Mouse (Mus musculus) kidney, adult 10 weeks (tissue): ENCODE data around the gene Dact3. TPM values are rescaled to one million over a fixed set of nuclear protein-coding genes. Genes with fewer than 3 reads are reported as not detected.

Experiments used
- polyA plus RNA-seq: library from polyadenylated mRNA; stranded (reverse); fragments of 350-450 nt; fragmentation: Illumina TruSeq; extraction: RNeasy Lipid Tissue Mini Kit (QIAGEN cat#74804); gene quantifications from one replicate; pipeline ENCODE4 v1.2.3, GENCODE M21; 2014; ENCODE audit warnings: low read depth, low replicate concordance

The Dact3 gene
- polyA plus RNA-seq = 0.28 TPM

DNA sequence AGATGAGACGGTGACA is at the start of gene Dact3:
Gene Dact3 (plus strand): TSS at position 8 of the 16 bp plus-strand sequence.

DNA sequence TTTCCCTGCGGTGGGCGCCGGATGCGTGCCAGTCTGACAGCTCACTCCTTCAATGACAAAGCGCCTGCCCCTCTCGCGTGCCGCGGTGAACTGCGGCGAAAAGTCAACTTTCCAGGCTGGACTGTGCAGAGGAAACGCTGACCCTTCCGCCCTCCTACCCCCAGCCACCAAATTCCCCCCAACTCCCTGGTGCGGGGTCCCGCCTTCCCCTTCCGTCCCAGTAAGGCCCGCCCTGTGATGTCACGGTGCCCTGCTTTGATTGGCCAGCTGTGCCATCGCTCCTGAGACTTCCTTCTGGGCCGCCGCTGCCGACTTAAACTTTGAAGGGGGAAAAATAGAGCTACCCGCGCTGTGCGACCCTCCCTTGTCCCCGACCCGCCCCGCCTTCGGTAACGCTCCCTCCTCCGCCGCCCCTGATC is 32.5 kb upstream of the Dact3 start, which contains the start of gene Prkd2:
Gene Prkd2 (plus strand): TSS at position 258 of the 419 bp plus-strand sequence.

DNA sequence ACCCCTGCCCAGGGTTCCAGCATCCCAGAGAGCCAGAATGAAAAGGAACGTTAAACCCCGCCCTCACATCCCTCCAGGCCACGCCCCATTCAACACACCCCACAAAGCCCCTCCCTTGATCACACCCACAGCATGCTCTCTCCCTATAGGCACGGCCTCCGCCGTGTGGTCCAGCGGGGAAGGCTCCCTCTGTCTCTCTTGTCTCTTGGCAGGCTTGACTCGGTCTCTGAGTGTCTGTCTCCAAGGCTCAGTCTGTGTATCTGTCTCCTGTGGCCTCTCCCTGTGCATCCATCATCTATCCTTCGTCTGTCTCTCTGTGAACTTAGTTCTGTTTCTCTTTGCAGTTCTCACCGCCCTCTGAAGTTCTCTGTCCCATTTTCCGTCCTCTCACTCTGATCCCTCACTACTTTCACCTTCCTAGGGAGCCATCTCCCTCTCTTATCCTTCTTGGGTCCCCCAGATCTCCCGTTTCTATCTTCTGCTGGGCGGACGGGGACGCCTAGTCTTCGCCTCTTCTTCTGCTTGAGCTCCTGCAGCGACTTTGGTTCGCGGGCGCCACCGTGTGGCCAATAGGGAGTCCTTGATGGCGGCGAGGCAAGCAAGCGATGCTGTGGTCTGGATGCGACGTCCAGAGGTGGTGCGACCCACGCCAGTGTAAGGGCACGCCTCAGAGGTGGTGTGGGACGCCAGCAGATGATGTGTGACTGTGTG is 16.7 kb downstream of the Dact3 start, which contains the start of gene Gng8:
Gene Gng8 (plus strand): TSS at position 146 of the 711 bp plus-strand sequence.

DNA sequence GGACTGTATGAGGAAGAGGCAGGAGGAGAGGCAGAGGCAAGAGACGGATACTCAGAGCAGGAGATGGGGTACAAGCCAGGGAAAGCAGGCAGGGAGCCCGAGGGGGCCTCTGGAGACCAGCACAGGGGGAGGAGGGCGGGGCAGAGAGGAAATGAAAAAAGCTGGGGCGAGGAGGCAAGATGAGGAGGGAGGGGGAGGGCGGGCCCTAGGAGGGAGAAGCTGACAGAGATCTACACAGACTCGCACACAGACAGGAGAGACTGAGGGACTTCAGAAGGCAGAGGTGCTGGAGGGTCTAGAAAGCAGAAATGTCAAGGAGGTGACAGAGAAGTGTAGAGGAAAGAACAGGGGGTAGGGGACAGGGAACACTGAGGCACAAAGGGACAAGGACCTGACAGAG is 31.2 kb downstream of the Dact3 start, which contains the start of gene Ptgir:
Gene Ptgir (plus strand): TSS at position 210 of the 400 bp plus-strand sequence.

DNA sequence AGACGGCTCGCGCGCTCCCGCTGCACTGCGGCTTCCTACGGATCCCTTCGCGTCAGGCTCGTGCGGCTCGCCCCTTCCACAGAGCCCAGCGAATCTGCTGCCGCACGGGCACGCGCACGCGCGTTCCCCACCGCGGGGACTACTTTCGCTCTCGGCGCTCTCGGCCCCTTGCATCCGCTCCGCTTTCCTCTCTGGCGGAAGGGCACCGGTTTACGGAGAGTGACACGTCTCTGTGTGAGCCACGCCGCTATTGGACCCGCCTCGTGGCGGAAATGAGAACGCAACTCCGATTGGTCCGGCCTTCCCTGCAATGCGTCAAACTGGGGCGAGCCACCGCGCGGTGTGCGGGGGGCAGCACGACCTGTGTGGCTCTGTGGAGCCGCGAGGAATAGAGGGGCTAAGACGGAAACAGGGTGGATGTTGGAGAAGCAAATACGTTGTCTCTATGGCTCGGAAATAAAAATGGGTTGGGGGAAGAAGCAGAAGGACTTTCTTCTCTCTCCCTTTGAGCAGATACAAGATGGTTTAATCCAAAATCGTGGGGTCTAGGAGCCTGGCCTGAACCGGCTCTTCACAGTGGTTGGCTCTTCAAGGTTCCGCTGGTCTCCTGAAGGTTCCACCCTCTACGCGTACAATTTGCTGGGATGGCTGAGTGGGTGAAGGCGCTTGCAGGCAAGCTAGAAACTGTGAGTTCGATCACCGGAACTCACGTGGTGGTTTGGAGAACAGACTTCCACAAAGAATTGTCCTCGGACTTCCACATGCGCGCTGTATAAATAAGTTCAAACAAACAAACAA is 49.1 kb downstream of the Dact3 start, which contains the start of gene Calm3:
Gene Calm3 (minus strand): TSS at position 78 of the 798 bp plus-strand sequence.

Other genes with a start within 250 kb of the Dact3 start
- gene Ceacam15, start 199.6 kb upstream of the Dact3 start, polyA plus RNA-seq = not detected
- not detected for gene Ceacam9, start 153.4 kb upstream of the Dact3 start, polyA plus RNA-seq
- gene Ap2s1, start 136.9 kb upstream of the Dact3 start, polyA plus RNA-seq = 69.5 TPM
- 11.7 TPM for gene Slc1a5, start 94.0 kb upstream of the Dact3 start, polyA plus RNA-seq
- 12.7 TPM for gene Strn4, start 59.4 kb upstream of the Dact3 start, polyA plus RNA-seq
- 8.0 TPM for gene Fkrp, start 58.6 kb upstream of the Dact3 start, polyA plus RNA-seq
- 0.28 TPM for gene Prkd2, start 32.4 kb upstream of the Dact3 start, polyA plus RNA-seq
- gene Gng8, start 16.5 kb downstream of the Dact3 start, polyA plus RNA-seq = not detected
- 1.7 TPM for gene Ptgir, start 31.2 kb downstream of the Dact3 start, polyA plus RNA-seq
- gene Calm3, start 48.8 kb downstream of the Dact3 start, polyA plus RNA-seq = 28.8 TPM
- gene Pnmal2, start 69.4 kb downstream of the Dact3 start, polyA plus RNA-seq = 0.69 TPM
- gene Pnmal1, start 84.4 kb downstream of the Dact3 start, polyA plus RNA-seq = not detected
- not detected for gene Gm42372, start 107.8 kb downstream of the Dact3 start, polyA plus RNA-seq
- 0.16 TPM for gene Ccdc8, start 117.4 kb downstream of the Dact3 start, polyA plus RNA-seq
- 17.1 TPM for gene Ppp5c, start 152.6 kb downstream of the Dact3 start, polyA plus RNA-seq
- 0.49 TPM for gene Hif3a, start 187.1 kb downstream of the Dact3 start, polyA plus RNA-seq
- 0.16 TPM for gene Psg16, start 198.7 kb downstream of the Dact3 start, polyA plus RNA-seq